Mouse (Mus musculus) embryonic facial prominence, embryonic 14.5 days (tissue): Measurements from ENCODE around the gene Krr1. TPM values are rescaled to one million over a fixed set of nuclear protein-coding genes. Genes with fewer than 3 reads are reported as not detected.

Source experiments
- ATAC-seq: fragments of 200-750 bp; cut with Nextera tagmentation; 2 replicates; pipeline ENCODE4 v1.8.0; 2017; ENCODE audit warnings: low read depth, moderate number of reproducible peaks, moderate TSS enrichment
- DNase-seq: peaks from one replicate; pipeline ENCODE4 v3.0.0-alpha.2; 2015; ENCODE audit warnings: low spot score
- H3K27ac ChIP-seq: fragments of 300-500 bp; sonication (generic); replicated peaks from 2 replicates; pipeline ENCODE4 v1.5.1; 2014; ENCODE audit warnings: low read depth, mild to moderate bottlenecking, low read length, moderate library complexity
- H3K27me3 ChIP-seq: fragments of 300-500 bp; sonication (generic); replicated peaks from 2 replicates; pipeline ENCODE4 v1.6.1; 2014; ENCODE audit warnings: low read length; ENCODE audit not compliant: control insufficient read depth, insufficient read depth
- H3K36me3 ChIP-seq: fragments of 300-500 bp; sonication (generic); 2 replicates; pipeline ENCODE4 v1.6.1; 2014; ENCODE audit warnings: low read length, mixed read lengths; ENCODE audit not compliant: control insufficient read depth, insufficient read depth
- H3K4me1 ChIP-seq: fragments of 300-500 bp; sonication (generic); 2 replicates; pipeline ENCODE4 v1.6.1; 2014; ENCODE audit warnings: antibody characterized with exemption, low read length; ENCODE audit not compliant: control insufficient read depth, insufficient read depth
- H3K4me2 ChIP-seq: fragments of 300-500 bp; sonication (generic); 2 replicates; pipeline ENCODE4 v1.6.1; 2014; ENCODE audit warnings: low read depth, mild to moderate bottlenecking, low read length, moderate library complexity, mixed read lengths
- H3K4me3 ChIP-seq: fragments of 300-500 bp; sonication (generic); 2 replicates; pipeline ENCODE4 v1.5.1; 2014; ENCODE audit warnings: low read depth, mild to moderate bottlenecking, low read length
- H3K9ac ChIP-seq: fragments of 300-500 bp; sonication (generic); 2 replicates; pipeline ENCODE4 v1.6.1; 2014; ENCODE audit warnings: low read depth, mild to moderate bottlenecking, low read length, moderate library complexity, mixed read lengths
- H3K9me3 ChIP-seq: fragments of 300-500 bp; sonication (generic); 2 replicates; pipeline ENCODE4 v1.6.1; 2016; ENCODE audit warnings: low read length; ENCODE audit not compliant: control insufficient read depth
- WGBS: fragments of 180-500 bp; shearing (Covaris S2); extraction: QIAGEN DNeasy Blood & Tissue Kit; methylation state at CpG from one replicate; pipeline ENCODE4 v1.1.7; 2014; 5-methylcytosine and 5-hydroxymethylcytosine counted together
- polyA plus RNA-seq: library from polyadenylated mRNA; unstranded; fragments of >200 nt; fragmentation: Nextera tagmentation; extraction: Ambion mirVana; gene quantifications from 2 replicates; pipeline ENCODE4 v1.2.1, GENCODE M21; 2014

Gene Krr1
- polyA plus RNA-seq, 1 experiment from 2014 or later: 36.8 TPM

GRCm38 (mm10) chr10:111936021-111936420 is 36.4 kb upstream of the Krr1 start:
- 75% methylated on average over 4 of the region's 4 CpGs for WGBS
- ATAC-seq (no peak), DNase-seq (no peak)
- H3K4me1 ChIP-seq: peaks cover 7% of the 10 kb centered on the region
- no peak overlapping the region for H3K4me2 ChIP-seq
- H3K9ac ChIP-seq: no peak overlapping the region
- H3K27me3 ChIP-seq: no peaks in the 10 kb centered on the region
- H3K4me3 ChIP-seq: no peak overlapping the region
- no peaks in the 10 kb centered on the region for H3K9me3 ChIP-seq
- H3K27ac ChIP-seq: no peak overlapping the region
- no peaks in the 10 kb centered on the region for H3K36me3 ChIP-seq

GRCm38 (mm10) chr10:111936491-111937145 is 35.8 kb upstream of the Krr1 start:
- no peak overlapping the region for H3K9ac ChIP-seq
- H3K27ac ChIP-seq: no peak overlapping the region
- no peak overlapping the region for H3K4me2 ChIP-seq
- no peaks in the 10 kb centered on the region for H3K36me3 ChIP-seq
- DNase-seq: peak; percentile 65
- no peaks in the 10 kb centered on the region for H3K9me3 ChIP-seq
- no peak for ATAC-seq
- H3K27me3 ChIP-seq: no peaks in the 10 kb centered on the region
- WGBS: 53% methylated on average over 13 of the region's 13 CpGs
- peaks cover 7% of the 10 kb centered on the region for H3K4me1 ChIP-seq
- H3K4me3 ChIP-seq: no peak overlapping the region

- Histone ChIP-seq H3K4me2 (no peak overlapping the region), H3K4me3 (no peak overlapping the region), H3K9ac (no peak overlapping the region), H3K27me3 (no peaks in the 10 kb centered on the region), H3K4me1 (peaks cover 7% of the 10 kb centered on the region), H3K9me3 (no peaks in the 10 kb centered on the region), H3K36me3 (no peaks in the 10 kb centered on the region), H3K27ac (no peak overlapping the region)
- DNase-seq: no peak
- 67% methylated on average over 5 of the region's 5 CpGs for WGBS
- no peak for ATAC-seq
Observed at GRCm38 (mm10) chr10:111937146-111937534, 35.3 kb upstream of the Krr1 start.

GRCm38 (mm10) chr10:111943026-111943425 is 29.4 kb upstream of the Krr1 start:
- H3K9me3 ChIP-seq: no peaks in the 10 kb centered on the region
- no peak overlapping the region for H3K27ac ChIP-seq
- no peak for ATAC-seq
- no peaks in the 10 kb centered on the region for H3K27me3 ChIP-seq
- H3K9ac ChIP-seq: no peak overlapping the region
- no peaks in the 10 kb centered on the region for H3K4me1 ChIP-seq
- H3K4me2 ChIP-seq: no peak overlapping the region
- H3K36me3 ChIP-seq: no peaks in the 10 kb centered on the region
- DNase-seq: no peak
- no peak overlapping the region for H3K4me3 ChIP-seq
- 85% methylated on average over 7 of the region's 7 CpGs for WGBS

GRCm38 (mm10) chr10:111945563-111945962 is 26.9 kb upstream of the Krr1 start:
- 63% methylated on average over 3 of the region's 3 CpGs for WGBS
- ATAC-seq (no peak), DNase-seq (no peak)
- H3K4me1 ChIP-seq: no peaks in the 10 kb centered on the region
- no peak overlapping the region for H3K9ac ChIP-seq
- no peaks in the 10 kb centered on the region for H3K27me3 ChIP-seq
- H3K36me3 ChIP-seq: no peaks in the 10 kb centered on the region
- no peak overlapping the region for H3K4me3 ChIP-seq
- no peak overlapping the region for H3K4me2 ChIP-seq
- no peak overlapping the region for H3K27ac ChIP-seq
- no peaks in the 10 kb centered on the region for H3K9me3 ChIP-seq

- no peak for ATAC-seq
- no peak overlapping the region for H3K27ac ChIP-seq
- WGBS: 83% methylated on average over 1 of the region's 1 CpGs
Observed at GRCm38 (mm10) chr10:111948041-111948440, 24.4 kb upstream of the Krr1 start.

GRCm38 (mm10) chr10:111949008-111949407 is 23.5 kb upstream of the Krr1 start:
- 58% methylated on average over 4 of the region's 4 CpGs for WGBS
- no peak overlapping the region for H3K27ac ChIP-seq

More at GRCm38 (mm10) chr10:111948041-111948440, 24.4 kb upstream of the Krr1 start:
- Histone ChIP-seq H3K4me3 (no peak overlapping the region), H3K4me2 (no peak overlapping the region), H3K36me3 (no peaks in the 10 kb centered on the region), H3K9me3 (no peaks in the 10 kb centered on the region), H3K27me3 (no peaks in the 10 kb centered on the region), H3K9ac (no peak overlapping the region), H3K4me1 (no peaks in the 10 kb centered on the region)
- no peak for DNase-seq

GRCm38 (mm10) chr10:111955836-111956235 is 16.6 kb upstream of the Krr1 start:
- 43% methylated on average over 2 of the region's 2 CpGs for WGBS
- no peak for ATAC-seq
- Histone ChIP-seq H3K4me1 (no peaks in the 10 kb centered on the region), H3K4me3 (no peak overlapping the region), H3K9ac (no peak overlapping the region), H3K4me2 (no peak overlapping the region), H3K27ac (no peak overlapping the region), H3K27me3 (no peaks in the 10 kb centered on the region), H3K36me3 (no peaks in the 10 kb centered on the region), H3K9me3 (no peaks in the 10 kb centered on the region)
- no peak for DNase-seq

More at GRCm38 (mm10) chr10:111949008-111949407, 23.5 kb upstream of the Krr1 start:
- no peak overlapping the region for H3K4me2 ChIP-seq
- H3K27me3 ChIP-seq: no peaks in the 10 kb centered on the region
- H3K4me1 ChIP-seq: no peaks in the 10 kb centered on the region
- ATAC-seq (no peak), DNase-seq (peak; percentile 32)
- H3K9ac ChIP-seq: no peak overlapping the region
- H3K4me3 ChIP-seq: no peak overlapping the region
- H3K36me3 ChIP-seq: no peaks in the 10 kb centered on the region
- no peaks in the 10 kb centered on the region for H3K9me3 ChIP-seq
